Mouse (Mus musculus) heart, embryonic 10.5 days (tissue): ENCODE data around the gene Mpl. TPM values are rescaled to one million over a fixed set of nuclear protein-coding genes. Genes with fewer than 3 reads are reported as not detected.

ENCODE experiments used
- DNase-seq: peaks from one replicate; pipeline ENCODE4 v3.0.0-alpha.2; 2017; ENCODE audit warnings: low spot score
- H3K27ac ChIP-seq: fragments of 300-500 bp; sonication (generic); 2 replicates; pipeline ENCODE4 v1.5.1; 2016; ENCODE audit warnings: mild to moderate bottlenecking
- H3K27me3 ChIP-seq: fragments of 300-500 bp; sonication (generic); 2 replicates; pipeline ENCODE4 v1.6.1; 2016; ENCODE audit warnings: mild to moderate bottlenecking; ENCODE audit not compliant: poor library complexity, insufficient read depth, severe bottlenecking
- H3K36me3 ChIP-seq: fragments of 300-500 bp; sonication (generic); 2 replicates; pipeline ENCODE4 v1.6.1; 2016; ENCODE audit warnings: mild to moderate bottlenecking, moderate library complexity
- H3K4me1 ChIP-seq: fragments of 300-500 bp; sonication (generic); 2 replicates; pipeline ENCODE4 v1.6.1; 2016; ENCODE audit warnings: mild to moderate bottlenecking
- H3K4me3 ChIP-seq: fragments of 300-500 bp; sonication (generic); 2 replicates; pipeline ENCODE4 v1.5.1; 2016; ENCODE audit warnings: mild to moderate bottlenecking, moderate library complexity
- H3K9me3 ChIP-seq: fragments of 300-500 bp; sonication (generic); 2 replicates; pipeline ENCODE4 v1.6.1; 2016; ENCODE audit warnings: mild to moderate bottlenecking, moderate library complexity
- WGBS: fragments of 180-500 bp; shearing (Covaris S2); methylation state at CpG from one replicate; pipeline ENCODE4 v1.1.7; 2016; 5-methylcytosine and 5-hydroxymethylcytosine counted together
- polyA plus RNA-seq: library from polyadenylated mRNA; unstranded; fragments of >200 nt; fragmentation: Nextera tagmentation; extraction: Ambion mirVana; gene quantifications from 2 replicates; pipeline ENCODE4 v1.2.1, GENCODE M21; 2016

Gene Mpl
- 3.9 and 5.5 TPM in 2 replicates for polyA plus RNA-seq

GRCm38 (mm10) chr4:118457345-118457975, at the start of gene Mpl:
TSS of gene Mpl (minus strand) at chr4:118457513.
- no peaks in the 10 kb centered on the region for H3K36me3 ChIP-seq
- H3K4me3 ChIP-seq, result no peak within 1 kb of the TSS
- H3K4me1 ChIP-seq, result peaks cover 12% of the 10 kb centered on the region
- H3K27ac ChIP-seq, result peak within 1 kb of the TSS; percentile 67
- H3K9me3 ChIP-seq, result no peaks in the 10 kb centered on the region
- 58% methylated on average over 9 of the region's 9 CpGs for WGBS
- no peak for DNase-seq
- no peaks in the 10 kb centered on the region; the same call in 1 of the 2 replicates for H3K27me3 ChIP-seq

DNA sequence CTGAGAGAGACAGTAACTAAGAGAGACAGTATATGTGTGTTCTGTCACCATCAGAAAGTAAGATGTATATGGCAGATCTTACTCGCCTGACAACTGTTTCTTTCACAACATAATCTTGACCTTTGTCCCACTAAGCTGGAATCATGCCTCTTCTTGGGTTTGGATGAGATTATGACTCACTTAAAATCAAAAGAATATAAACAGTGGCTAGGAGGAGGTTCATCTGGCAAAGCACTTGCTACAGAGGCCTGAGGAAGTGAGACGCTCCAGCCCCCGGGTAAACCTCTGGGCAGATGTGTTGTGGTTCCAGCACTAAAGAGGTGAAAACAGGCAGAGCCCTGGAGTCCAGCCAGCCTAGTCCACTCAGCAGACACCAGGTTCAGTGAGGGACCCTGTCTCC, 48.2 kb upstream of the Mpl start:
- Histone ChIP-seq H3K27ac (no peak overlapping the region), H3K36me3 (no peaks in the 10 kb centered on the region), H3K9me3 (no peaks in the 10 kb centered on the region), H3K4me3 (no peak overlapping the region), H3K27me3 (no peaks in the 10 kb centered on the region), H3K4me1 (peaks cover 3% of the 10 kb centered on the region; the same call in 1 of the 2 replicates)
- 62% methylated on average over 3 of the region's 3 CpGs for WGBS
- no peak for DNase-seq

DNA sequence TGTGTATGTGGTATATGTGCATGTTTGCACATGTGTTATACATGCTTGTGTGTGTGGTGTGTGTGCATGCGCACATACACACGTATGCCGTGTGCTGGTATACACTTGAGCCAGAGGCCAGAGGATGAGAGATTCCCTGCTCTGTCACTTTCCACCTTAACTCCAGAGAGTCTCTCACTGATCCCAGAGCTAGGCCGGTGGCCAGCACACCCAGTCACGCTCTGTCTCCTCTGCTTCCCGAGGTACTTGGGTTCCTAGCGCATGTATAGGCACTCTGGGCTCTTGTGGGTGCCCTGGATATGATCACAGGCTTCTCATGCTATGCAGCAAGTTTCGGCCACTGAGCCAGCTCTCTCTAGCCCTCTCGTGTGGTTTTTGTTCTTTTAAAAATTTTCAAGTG, 43.5 kb upstream of the Mpl start:
- H3K4me1 ChIP-seq, result no peaks in the 10 kb centered on the region

DNA sequence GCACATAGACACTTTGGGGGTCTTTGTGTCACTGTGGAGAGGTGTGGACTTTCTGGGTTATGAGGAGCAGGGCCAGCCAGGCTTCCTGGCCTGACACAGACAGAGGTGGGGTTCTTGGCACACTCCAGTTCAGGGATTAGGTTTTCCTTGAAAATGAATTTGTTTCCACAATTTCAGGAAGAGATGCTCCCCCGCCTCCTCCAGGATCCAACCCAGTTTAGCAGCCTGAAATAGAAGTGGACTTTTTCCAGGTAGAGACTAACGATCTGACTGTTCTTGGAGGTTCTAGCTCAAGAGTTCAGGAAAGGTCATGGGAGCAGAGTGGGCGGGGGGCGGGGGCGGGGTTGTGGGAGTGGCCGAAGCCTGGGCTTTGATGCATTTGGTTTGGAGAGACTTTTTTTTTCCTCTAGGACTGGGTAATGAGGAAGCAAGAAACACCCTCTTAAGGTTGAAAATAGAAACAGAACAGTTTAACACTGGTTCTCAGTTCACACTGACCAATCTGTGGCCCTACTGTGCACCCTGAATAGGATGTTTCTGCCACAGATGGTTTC, 42.9 kb upstream of the Mpl start:
- 56% methylated on average over 6 of the region's 6 CpGs for WGBS
- no peaks in the 10 kb centered on the region for H3K4me1 ChIP-seq
- DNase-seq, result no peak
- no peaks in the 10 kb centered on the region for H3K9me3 ChIP-seq
- no peak overlapping the region for H3K27ac ChIP-seq
- no peaks in the 10 kb centered on the region for H3K27me3 ChIP-seq
- H3K4me3 ChIP-seq, result no peak overlapping the region
- no peaks in the 10 kb centered on the region for H3K36me3 ChIP-seq

More for the DNA sequence above, 43.5 kb upstream of the Mpl start:
- DNase-seq, result no peak
- Histone ChIP-seq H3K27ac (no peak overlapping the region), H3K9me3 (no peaks in the 10 kb centered on the region), H3K27me3 (no peaks in the 10 kb centered on the region), H3K4me3 (no peak overlapping the region), H3K36me3 (no peaks in the 10 kb centered on the region)
- 79% methylated on average over 9 of the region's 9 CpGs for WGBS

DNA sequence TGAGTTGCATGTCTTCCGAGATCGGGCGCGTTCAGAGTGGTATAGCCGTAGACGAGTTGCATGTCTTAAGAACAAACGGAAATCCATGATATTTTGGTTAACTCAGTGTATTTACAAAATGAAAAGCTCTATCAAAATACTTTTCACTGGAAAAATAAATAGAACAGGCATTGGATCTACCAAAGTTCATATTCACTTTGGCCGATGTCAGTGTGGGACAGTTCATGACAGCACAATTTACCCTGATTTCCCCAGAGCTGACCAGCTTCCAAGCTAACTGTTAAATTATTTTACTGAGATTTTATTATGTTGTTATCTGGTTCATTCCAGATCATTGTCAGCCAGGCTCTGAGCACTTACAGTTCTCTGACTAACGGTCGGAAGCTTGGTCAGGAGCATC, 33.1 kb upstream of the Mpl start:
- H3K36me3 ChIP-seq, result no peaks in the 10 kb centered on the region
- no peaks in the 10 kb centered on the region for H3K9me3 ChIP-seq
- 79% methylated on average over 10 of the region's 10 CpGs for WGBS
- no peak overlapping the region for H3K4me3 ChIP-seq
- H3K27ac ChIP-seq, result no peak overlapping the region; the same call in 1 of the 2 replicates
- 0 out of 2 replicates have a peak, but pooled peaks cover 9% of the 10 kb centered on the region for H3K27me3 ChIP-seq
- DNase-seq, result no peak
- H3K4me1 ChIP-seq, result peaks cover 17% of the 10 kb centered on the region; the same call in 1 of the 2 replicates

GRCm38 (mm10) chr4:118489717-118490132, 32.4 kb upstream of the Mpl start, which contains the start of gene Tie1:
TSS of gene Tie1 (minus strand) at chr4:118490061.
- Histone ChIP-seq H3K27ac (peak within 1 kb of the TSS; percentile 77; the same call in 1 of the 2 replicates), H3K4me1 (peaks cover 21% of the 10 kb centered on the region; the same call in 1 of the 2 replicates), H3K9me3 (no peaks in the 10 kb centered on the region), H3K4me3 (peak within 1 kb of the TSS; percentile 45), H3K36me3 (no peaks in the 10 kb centered on the region), H3K27me3 (0 out of 2 replicates have a peak, but pooled peaks cover 9% of the 10 kb centered on the region)
- DNase-seq, result no peak
- 52% methylated on average over 8 of the region's 8 CpGs for WGBS

DNA sequence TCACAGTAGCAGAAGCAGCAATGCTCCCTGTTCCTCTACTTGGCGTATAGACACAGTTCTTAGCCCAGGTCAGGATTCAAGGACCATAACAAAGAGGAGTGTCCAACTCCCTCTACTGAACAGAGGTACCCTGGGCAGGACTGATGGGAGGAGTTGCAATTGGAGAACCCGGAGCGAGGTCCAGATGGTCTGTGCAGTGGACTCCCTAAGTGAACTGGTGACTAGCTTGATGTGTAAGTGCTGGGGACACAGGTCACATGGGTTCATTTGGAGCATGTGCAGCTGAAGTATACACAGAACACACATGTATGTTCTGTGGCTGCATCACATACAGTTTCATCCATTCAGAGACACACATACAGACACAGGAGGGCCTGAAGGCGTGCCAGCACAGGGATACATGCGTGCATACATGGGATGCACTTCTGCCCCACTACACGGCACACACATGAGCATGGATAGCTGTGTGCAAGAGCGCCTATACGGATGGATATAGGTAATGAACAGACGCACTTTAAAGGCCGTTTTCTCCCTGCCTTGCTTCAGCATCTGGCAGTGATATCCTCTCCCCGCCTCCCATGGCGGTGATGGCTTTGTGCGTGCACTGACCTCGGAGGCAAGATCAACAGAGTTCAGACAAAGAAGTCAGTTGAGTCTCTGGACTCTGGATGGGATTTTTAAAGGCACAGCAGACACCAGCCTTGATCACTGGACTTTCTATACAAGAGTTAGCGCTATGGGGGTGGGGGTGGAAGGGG, 19.6 kb upstream of the Mpl start:
- Histone ChIP-seq H3K36me3 (peaks cover 24% of the 10 kb centered on the region), H3K4me3 (no peak overlapping the region), H3K4me1 (peaks cover 10% of the 10 kb centered on the region; the same call in 1 of the 2 replicates), H3K9me3 (no peaks in the 10 kb centered on the region), H3K27me3 (peaks cover 14% of the 10 kb centered on the region; the same call in 1 of the 2 replicates), H3K27ac (no peak overlapping the region)
- DNase-seq, result no peak
- WGBS, result 71% methylated on average over 15 of the region's 15 CpGs

GRCm38 (mm10) chr4:118472687-118473086, 15.4 kb upstream of the Mpl start:
- peaks cover 17% of the 10 kb centered on the region for H3K4me1 ChIP-seq
- H3K36me3 ChIP-seq, result peaks cover 28% of the 10 kb centered on the region
- no peaks in the 10 kb centered on the region for H3K9me3 ChIP-seq
- 86% methylated on average over 11 of the region's 11 CpGs for WGBS
- H3K27ac ChIP-seq, result no peak overlapping the region
- no peak for DNase-seq
- peaks cover 10% of the 10 kb centered on the region; the same call in 1 of the 2 replicates for H3K27me3 ChIP-seq
- H3K4me3 ChIP-seq, result no peak overlapping the region

GRCm38 (mm10) chr4:118471281-118471680, 14.0 kb upstream of the Mpl start:
- no peak overlapping the region; the same call in 1 of the 2 replicates for H3K27ac ChIP-seq
- peaks cover 10% of the 10 kb centered on the region; the same call in 1 of the 2 replicates for H3K4me1 ChIP-seq
- 75% methylated on average over 6 of the region's 6 CpGs for WGBS
- peaks cover 10% of the 10 kb centered on the region; the same call in 1 of the 2 replicates for H3K27me3 ChIP-seq
- no peak overlapping the region for H3K4me3 ChIP-seq
- peaks cover 28% of the 10 kb centered on the region for H3K36me3 ChIP-seq
- no peak for DNase-seq
- no peaks in the 10 kb centered on the region for H3K9me3 ChIP-seq

- WGBS, result 38% methylated on average over 11 of the region's 11 CpGs
These were observed 8.4 kb upstream of the Mpl start for GRCm38 (mm10) chr4:118465697-118466163.

DNA sequence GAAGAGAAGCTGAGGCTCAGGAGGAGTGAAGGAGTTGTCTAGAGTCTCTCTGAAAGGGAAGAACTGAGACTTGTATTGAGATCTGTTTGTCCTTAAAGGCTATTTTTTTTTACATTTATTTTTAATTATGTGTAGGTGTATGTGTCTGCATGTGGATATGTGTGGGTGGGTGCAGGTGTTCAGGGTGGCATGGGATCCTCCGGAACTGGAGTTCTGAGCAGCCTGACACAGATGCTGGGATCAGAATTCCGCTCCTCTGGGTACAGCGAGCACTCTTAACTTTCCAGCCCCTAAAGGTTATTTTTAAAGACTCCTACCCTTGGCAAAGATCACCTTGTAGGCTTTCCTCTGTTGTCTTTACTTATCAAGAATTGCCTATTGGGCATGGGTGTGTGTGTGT, 7.6 kb upstream of the Mpl start:
- Histone ChIP-seq H3K9me3 (no peaks in the 10 kb centered on the region), H3K4me1 (peaks cover 12% of the 10 kb centered on the region), H3K27me3 (no peaks in the 10 kb centered on the region), H3K27ac (peak overlapping the region; percentile 42; the same call in 1 of the 2 replicates), H3K36me3 (no peaks in the 10 kb centered on the region), H3K4me3 (no peak overlapping the region)
- WGBS, result 81% methylated on average over 3 of the region's 3 CpGs
- no peak for DNase-seq

More at GRCm38 (mm10) chr4:118465697-118466163, 8.4 kb upstream of the Mpl start:
- peak overlapping the region; percentile 73 for H3K27ac ChIP-seq
- no peaks in the 10 kb centered on the region for H3K27me3 ChIP-seq
- H3K4me1 ChIP-seq, result peaks cover 14% of the 10 kb centered on the region
- H3K4me3 ChIP-seq, result no peak overlapping the region
- H3K9me3 ChIP-seq, result no peaks in the 10 kb centered on the region
- 0 out of 2 replicates have a peak, but pooled peaks cover 2% of the 10 kb centered on the region for H3K36me3 ChIP-seq
- DNase-seq, result no peak

GRCm38 (mm10) chr4:118446415-118447153, 10.7 kb downstream of the Mpl start:
- DNase-seq, result no peak
- WGBS, result 35% methylated on average over 24 of the region's 24 CpGs
- peak overlapping the region; percentile 59 for H3K4me3 ChIP-seq
- H3K27ac ChIP-seq, result peak overlapping the region; percentile 72; the same call in 1 of the 2 replicates
- no peaks in the 10 kb centered on the region for H3K9me3 ChIP-seq
- H3K4me1 ChIP-seq, result peaks cover 12% of the 10 kb centered on the region
- peaks cover 12% of the 10 kb centered on the region; the same call in 1 of the 2 replicates for H3K27me3 ChIP-seq
- H3K36me3 ChIP-seq, result no peaks in the 10 kb centered on the region
